Mouse (Mus musculus) ES-E14 (cell line): ENCODE measurements around the gene Tas2r135. TPM values are rescaled to one million over a fixed set of nuclear protein-coding genes. Genes with fewer than 3 reads are reported as not detected.
A peak's percentile ranks its signal among the peaks of the same experiment; 100 is the strongest.

ENCODE experiments used
- DNase-seq: peaks from one replicate; pipeline ENCODE4 v3.0.0-alpha.2; 2013; ENCODE audit warnings: low read depth, low spot score
- H3K27ac ChIP-seq: 2 replicates; pipeline ENCODE4 v1.5.1; 2012; ENCODE audit warnings: low read depth, mild to moderate bottlenecking, low read length, moderate library complexity, mixed read lengths; ENCODE audit not compliant: poor library complexity, insufficient read depth, severe bottlenecking
- H3K36me3 ChIP-seq: 2 replicates; pipeline ENCODE4 v1.6.1; 2012; ENCODE audit warnings: mild to moderate bottlenecking, low read length, moderate library complexity, mixed read lengths; ENCODE audit not compliant: control insufficient read depth, poor library complexity, insufficient read depth, severe bottlenecking
- H3K4me1 ChIP-seq, 2 experiments: fragments of 150-350 bp in 1 of 2; sonication (generic) in 1 of 2; 2 replicates each; pipeline ENCODE4 v1.6.1; 2012; ENCODE audit warnings: low read length in 2 of 2, mild to moderate bottlenecking in 1 of 2, mixed read lengths in 1 of 2; ENCODE audit not compliant: control insufficient read depth in 2 of 2, insufficient read depth in 2 of 2, poor library complexity in 1 of 2
- H3K4me3 ChIP-seq, 2 experiments: fragments of 150-350 bp in 1 of 2; sonication (generic) in 1 of 2; 2 replicates each; pipeline ENCODE4 v1.5.1; 2012; ENCODE audit warnings: low read length in 2 of 2, low read depth in 1 of 2, mild to moderate bottlenecking in 1 of 2, mixed read lengths in 1 of 2; ENCODE audit not compliant: insufficient read depth in 1 of 2, poor library complexity in 1 of 2, severe bottlenecking in 1 of 2
- H3K9ac ChIP-seq: 2 replicates; pipeline ENCODE4 v1.6.1; 2012; ENCODE audit warnings: low read depth, mild to moderate bottlenecking, low read length, mixed read lengths; ENCODE audit not compliant: poor library complexity, insufficient read depth, severe bottlenecking
- H3K9me3 ChIP-seq: fragments of 150-350 bp; sonication (generic); 2 replicates; pipeline ENCODE4 v1.6.1; 2012; ENCODE audit warnings: low read depth, mild to moderate bottlenecking, low read length; ENCODE audit not compliant: control insufficient read depth, insufficient read depth
- CHD2 ChIP-seq: IDR thresholded peaks from 2 replicates; pipeline ENCODE4 v1.6.1; 2014; ENCODE audit warnings: mild to moderate bottlenecking, low read depth, low read length, inconsistent platforms
- HCFC1 ChIP-seq: IDR thresholded peaks from 2 replicates; pipeline ENCODE4 v1.6.1; 2012; ENCODE audit warnings: low read length, inconsistent platforms, borderline replicate concordance; ENCODE audit not compliant: insufficient read depth
- MAFK ChIP-seq: IDR thresholded peaks from 2 replicates; pipeline ENCODE4 v1.6.1; 2014; ENCODE audit warnings: mild to moderate bottlenecking, low read depth, low read length, inconsistent platforms; ENCODE audit not compliant: insufficient read depth
- ZC3H11A ChIP-seq: IDR thresholded peaks from 2 replicates; pipeline ENCODE4 v1.6.1; 2012; ENCODE audit warnings: low read depth, mild to moderate bottlenecking, inconsistent platforms, low read length, borderline replicate concordance
- ZNF384 ChIP-seq: IDR thresholded peaks from 2 replicates; pipeline ENCODE4 v1.6.1; 2012; ENCODE audit warnings: low read depth, low read length, inconsistent platforms
- in situ Hi-C, 2 experiments: fragments of 600-800 bp; cut with MboI; formaldehyde crosslinking; loops; one replicate each; pipeline ENCODE4 v1.15.1; 2025; ENCODE audit warnings: low sequenced_read_pairs in 2 of 2, inconsistent platforms in 1 of 2; ENCODE audit not compliant: unreplicated experiment in 2 of 2
- total RNA-seq: library from RNA; depleted of rRNA; stranded (reverse); fragments of 300-350 nt; gene quantifications from 2 replicates; pipeline ENCODE4 v1.2.3, GENCODE M21; 2012

Tas2r135 gene
- total RNA-seq, 1 experiment: not detected

DNA sequence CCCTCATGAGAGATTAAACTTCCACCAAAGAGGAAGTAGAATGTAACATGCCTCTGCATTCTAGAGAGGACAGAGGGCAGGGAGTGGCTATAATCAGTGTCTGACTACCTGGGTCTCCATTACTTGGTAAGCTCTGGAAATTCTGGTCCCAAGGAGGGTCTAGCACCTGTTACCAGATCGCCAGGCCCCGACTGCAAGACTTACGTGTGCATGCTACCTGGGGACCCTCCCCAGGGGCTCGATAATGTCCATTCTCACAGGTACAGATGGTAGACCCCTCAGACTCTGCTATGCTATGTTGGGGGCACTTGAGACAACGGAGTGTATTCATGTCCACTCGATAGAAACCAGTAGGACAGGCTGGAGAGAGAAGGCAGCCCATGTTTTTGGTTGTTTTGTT is 40.0 kb upstream of the Tas2r135 start:
- DNase-seq: no peak
- in situ Hi-C loops: no loop called here
- Histone ChIP-seq H3K9ac (no peak overlapping the region), H3K36me3 (peaks cover 5% of the 10 kb centered on the region; the same call in 1 of the 2 replicates), H3K4me3 (no peak overlapping the region), H3K27ac (no peak overlapping the region), H3K4me1 (no peaks in the 10 kb centered on the region), H3K9me3 (no peaks in the 10 kb centered on the region)
- no peak for TF ChIP-seq HCFC1

DNA sequence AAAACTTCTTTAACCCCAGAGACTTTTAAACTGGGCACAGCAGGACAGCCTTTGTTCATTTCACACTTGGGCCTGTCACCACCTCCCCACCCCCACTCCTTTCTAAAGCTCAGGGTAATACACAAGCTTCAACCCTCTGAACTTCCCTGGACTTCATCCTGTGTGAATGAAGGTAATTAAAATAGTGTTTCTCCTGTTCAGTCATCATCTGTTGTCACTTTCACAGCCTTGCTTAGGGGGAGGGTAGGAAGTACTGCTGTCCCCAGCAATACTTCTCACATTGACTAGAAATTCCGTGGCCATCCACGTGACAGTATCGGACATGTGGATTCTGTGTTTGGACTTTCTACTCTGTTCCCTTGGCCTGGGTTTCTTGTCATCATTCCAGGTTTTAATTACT is 35.4 kb upstream of the Tas2r135 start:
- Histone ChIP-seq H3K4me3 (no peak overlapping the region), H3K36me3 (peaks cover 2% of the 10 kb centered on the region; the same call in 1 of the 2 replicates), H3K9ac (no peak overlapping the region), H3K27ac (no peak overlapping the region), H3K9me3 (no peaks in the 10 kb centered on the region), H3K4me1 (peaks cover 2 to 4% of the 10 kb centered on the region in 2 experiments; a peak in 2 of 4 replicates)
- TF ChIP-seq ZNF384: no peak
- TF ChIP-seq ZC3H11A: no peak
- no peak for TF ChIP-seq CHD2
- TF ChIP-seq HCFC1: no peak
- no peak for TF ChIP-seq MAFK
- in situ Hi-C loops: no loop called here
- DNase-seq: no peak

DNA sequence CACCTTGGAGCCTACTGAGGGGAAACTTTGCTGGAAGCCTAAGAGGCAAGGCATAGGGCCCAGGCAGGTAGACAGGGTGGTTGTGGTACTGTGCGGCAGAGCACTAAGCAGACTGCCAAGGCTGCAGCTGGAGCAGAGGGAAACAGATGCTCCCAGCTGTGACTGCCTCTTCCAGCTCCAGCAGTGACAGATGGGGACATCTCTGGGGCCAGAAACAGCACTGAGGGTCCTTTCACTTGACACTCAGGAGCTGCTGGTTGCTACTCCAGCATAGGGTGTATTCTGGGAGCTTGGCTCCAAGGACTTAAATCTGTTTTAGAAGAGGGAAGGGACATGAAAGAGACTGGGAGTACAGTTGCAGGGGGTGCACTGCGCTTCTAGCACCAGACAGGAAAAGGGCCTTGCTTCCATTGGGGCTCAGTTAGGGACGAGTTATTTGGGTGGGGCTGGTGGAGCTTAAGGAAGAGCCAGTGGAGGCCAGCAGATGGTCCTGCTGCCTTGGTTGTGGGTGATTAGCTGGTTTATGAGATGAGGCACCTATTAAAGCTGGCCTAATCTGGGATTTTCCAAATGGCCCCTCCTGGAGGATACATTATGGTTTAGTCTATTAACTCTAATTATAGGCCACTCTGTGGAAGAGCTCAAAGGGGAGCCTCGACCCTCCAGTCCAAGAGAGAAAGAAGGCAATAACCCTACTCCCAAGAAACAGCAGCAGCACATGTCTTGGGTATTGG is 34.4 kb upstream of the Tas2r135 start:
- Histone ChIP-seq H3K4me1 (peaks cover 2 to 4% of the 10 kb centered on the region in 2 experiments; a peak in 2 of 4 replicates), H3K9ac (no peak overlapping the region), H3K4me3 (no peak overlapping the region), H3K27ac (no peak overlapping the region), H3K36me3 (peaks cover under 1% of the 10 kb centered on the region; the same call in 1 of the 2 replicates), H3K9me3 (no peaks in the 10 kb centered on the region)
- DNase-seq: no peak
- TF ChIP-seq ZC3H11A: no peak
- in situ Hi-C loops: no loop called here

- H3K4me1 ChIP-seq: peaks cover 2 to 4% of the 10 kb centered on the region in 2 experiments; a peak in 2 of 4 replicates
- H3K9me3 ChIP-seq: no peaks in the 10 kb centered on the region
- H3K36me3 ChIP-seq: no peaks in the 10 kb centered on the region
- TF ChIP-seq ZC3H11A (no peak), MAFK (no peak), CHD2 (no peak), ZNF384 (no peak), HCFC1 (no peak)
- no peak overlapping the region for H3K4me3 ChIP-seq
- in situ Hi-C loops: no loop called here
- no peak for DNase-seq
- no peak overlapping the region for H3K9ac ChIP-seq
- H3K27ac ChIP-seq: no peak overlapping the region
Measured at GRCm38 (mm10) chr6:42372001-42372400, 33.2 kb upstream of the Tas2r135 start.

GRCm38 (mm10) chr6:42372421-42372815 is 32.8 kb upstream of the Tas2r135 start:
- in situ Hi-C loops: no loop called here
- H3K9ac ChIP-seq: peak overlapping the region; percentile 71
- TF ChIP-seq ZC3H11A (no peak), MAFK (no peak)
- no peaks in the 10 kb centered on the region for H3K36me3 ChIP-seq
- no peaks in the 10 kb centered on the region for H3K9me3 ChIP-seq
- peaks cover 2 to 4% of the 10 kb centered on the region in 2 experiments; a peak in 2 of 4 replicates for H3K4me1 ChIP-seq
- DNase-seq: no peak
- H3K4me3 ChIP-seq: peak overlapping the region; percentile 66 to 83; a peak in 3 of 4 replicates
- no peak overlapping the region for H3K27ac ChIP-seq
